Mouse (Mus musculus) kidney, adult 2 months (tissue): ENCODE measurements at regions not wholly inside any gene's neighbourhood (a gene's known extent, or its start where the extent isn't known, plus 50 kb on each side); places are given as distances from the start of the nearest gene placed in this dataset.

Experiments used
- DNase-seq: peaks from one replicate; pipeline ENCODE4 v3.0.0; 2021
- H3K27ac ChIP-seq: fragments of 200-500 bp; 2 replicates; pipeline ENCODE4 v1.5.1; 2012; ENCODE audit warnings: low read depth, low read length, control low read depth, inconsistent platforms; ENCODE audit not compliant: insufficient read depth
- H3K27me3 ChIP-seq: fragments of 200-500 bp; replicated peaks from 2 replicates; pipeline ENCODE4 v1.6.1; 2012; ENCODE audit warnings: mild to moderate bottlenecking, moderate library complexity, low read length, inconsistent platforms; ENCODE audit not compliant: control insufficient read depth, insufficient read depth
- H3K36me3 ChIP-seq: fragments of 200-500 bp; 2 replicates; pipeline ENCODE4 v1.6.1; 2012; ENCODE audit warnings: mild to moderate bottlenecking, moderate library complexity, low read length, inconsistent platforms; ENCODE audit not compliant: control insufficient read depth, insufficient read depth
- H3K4me1 ChIP-seq: fragments of 200-500 bp; 2 replicates; pipeline ENCODE4 v1.6.1; 2011; ENCODE audit warnings: low read length; ENCODE audit not compliant: control insufficient read depth, insufficient read depth
- H3K4me3 ChIP-seq: fragments of 200-500 bp; 2 replicates; pipeline ENCODE4 v1.5.1; 2011; ENCODE audit warnings: mild to moderate bottlenecking, low read depth, low read length, control low read depth; ENCODE audit not compliant: insufficient read depth
- CTCF ChIP-seq: fragments of 200-500 bp; conservative IDR thresholded peaks from 2 replicates; pipeline ENCODE4 v1.5.1; 2011; ENCODE audit warnings: low read depth, mild to moderate bottlenecking, control low read depth, low read length, moderate library complexity, mixed read lengths; ENCODE audit not compliant: insufficient read depth, insufficient read length
- POLR2A ChIP-seq: fragments of 200-500 bp; IDR thresholded peaks from one replicate; pipeline ENCODE4 v1.6.1; 2011; ENCODE audit warnings: low read depth, low read length, control low read depth
- WGBS: fragments of 180-500 bp; shearing (Covaris S2); methylation state at CpG from one replicate; pipeline ENCODE4 v1.1.7; 2018; 5-methylcytosine and 5-hydroxymethylcytosine counted together

DNA sequence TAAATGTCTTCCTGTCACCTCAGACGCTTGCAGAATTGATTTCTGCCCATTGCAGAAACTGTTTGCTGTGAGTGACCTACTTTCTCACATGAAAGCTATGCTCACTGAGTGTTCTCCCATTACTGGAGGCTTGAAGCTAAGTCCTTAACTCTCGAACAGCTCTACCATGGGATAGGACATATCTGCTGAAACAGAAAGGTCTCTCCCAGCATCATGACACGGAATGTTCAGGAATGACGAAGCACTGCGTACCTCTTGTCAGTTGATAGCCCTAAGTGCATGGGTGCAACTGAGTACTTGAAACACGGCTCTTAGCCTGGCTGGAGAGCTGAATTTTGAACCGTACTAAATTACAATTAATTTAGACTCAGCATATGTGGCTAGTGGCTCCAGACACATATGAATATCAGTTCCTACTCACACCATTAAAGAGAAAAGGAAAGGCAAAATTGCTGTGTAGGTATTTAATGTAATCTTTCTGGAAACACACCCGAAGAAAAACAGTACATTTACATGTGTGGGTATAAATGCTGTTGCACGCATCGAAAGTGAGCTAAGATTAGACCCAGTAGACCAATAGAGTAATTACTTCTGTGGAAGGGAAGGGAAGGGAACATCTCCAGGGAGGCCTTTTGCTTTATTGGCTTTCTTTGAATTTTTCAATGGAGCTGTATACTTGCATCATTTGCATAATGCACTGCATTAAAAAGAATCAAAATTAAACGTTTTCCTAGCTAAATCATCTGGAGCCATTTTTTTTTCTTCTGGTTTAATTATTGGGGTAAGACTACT lies 97.6 kb upstream of the Fhl2 start:
- H3K27ac ChIP-seq, result no peak overlapping the region
- 86% methylated on average over 11 of the region's 11 CpGs for WGBS
- TF ChIP-seq POLR2A, result no peak
- no peak for TF ChIP-seq CTCF
- DNase-seq, result no peak
- no peaks in the 10 kb centered on the region for H3K36me3 ChIP-seq
- H3K4me3 ChIP-seq, result no peak overlapping the region
- no peaks in the 10 kb centered on the region for H3K27me3 ChIP-seq
- H3K4me1 ChIP-seq, result no peaks in the 10 kb centered on the region

DNA sequence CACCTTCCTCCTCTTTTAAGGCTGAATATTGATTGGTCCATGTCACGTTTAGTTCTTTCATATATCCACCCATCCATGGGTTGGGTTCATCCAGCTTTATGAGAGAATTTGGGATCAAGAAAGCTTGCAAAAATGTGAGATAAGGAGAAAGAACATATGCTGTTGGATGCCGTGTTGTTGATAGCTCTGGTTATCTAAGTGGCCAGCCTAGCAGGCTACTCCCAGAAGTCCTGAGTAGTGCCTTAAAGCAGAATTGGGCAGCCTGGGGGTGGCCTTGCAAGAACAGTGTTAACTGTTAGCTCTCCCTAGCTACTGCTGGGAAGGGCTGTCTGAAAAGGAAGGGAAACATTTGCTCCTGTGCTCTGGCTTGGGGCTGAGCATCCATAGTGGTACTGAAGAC lies 100.8 kb upstream of the Fhl2 start:
- H3K36me3 ChIP-seq, result no peaks in the 10 kb centered on the region
- WGBS, result 81% methylated on average over 2 of the region's 2 CpGs
- H3K4me3 ChIP-seq, result no peak overlapping the region
- H3K4me1 ChIP-seq, result no peaks in the 10 kb centered on the region
- no peak for DNase-seq
- TF ChIP-seq POLR2A, result no peak
- H3K27ac ChIP-seq, result no peak overlapping the region
- H3K27me3 ChIP-seq, result no peaks in the 10 kb centered on the region

- 91% methylated on average over 3 of the region's 3 CpGs for WGBS
- H3K4me1 ChIP-seq, result no peaks in the 10 kb centered on the region
- no peak for DNase-seq
- TF ChIP-seq POLR2A (no peak), CTCF (no peak)
- H3K27me3 ChIP-seq, result no peaks in the 10 kb centered on the region
- H3K4me3 ChIP-seq, result no peak overlapping the region
- H3K36me3 ChIP-seq, result no peaks in the 10 kb centered on the region
- no peak overlapping the region for H3K27ac ChIP-seq
Measured at GRCm38 (mm10) chr1:43298746-43299145, 102.0 kb upstream of the Fhl2 start.

- H3K27me3 ChIP-seq, result no peaks in the 10 kb centered on the region
- H3K4me1 ChIP-seq, result no peaks in the 10 kb centered on the region
- no peak overlapping the region for H3K27ac ChIP-seq
- TF ChIP-seq CTCF (0 out of 2 replicates have a peak, but pooled peaks have one; percentile 17), POLR2A (no peak)
- DNase-seq, result peak; percentile 68
- 54% methylated on average over 7 of the region's 7 CpGs for WGBS
- H3K36me3 ChIP-seq, result no peaks in the 10 kb centered on the region
- H3K4me3 ChIP-seq, result no peak overlapping the region
Measured at GRCm38 (mm10) chr1:43299490-43300302, 102.9 kb upstream of the Fhl2 start.

DNA sequence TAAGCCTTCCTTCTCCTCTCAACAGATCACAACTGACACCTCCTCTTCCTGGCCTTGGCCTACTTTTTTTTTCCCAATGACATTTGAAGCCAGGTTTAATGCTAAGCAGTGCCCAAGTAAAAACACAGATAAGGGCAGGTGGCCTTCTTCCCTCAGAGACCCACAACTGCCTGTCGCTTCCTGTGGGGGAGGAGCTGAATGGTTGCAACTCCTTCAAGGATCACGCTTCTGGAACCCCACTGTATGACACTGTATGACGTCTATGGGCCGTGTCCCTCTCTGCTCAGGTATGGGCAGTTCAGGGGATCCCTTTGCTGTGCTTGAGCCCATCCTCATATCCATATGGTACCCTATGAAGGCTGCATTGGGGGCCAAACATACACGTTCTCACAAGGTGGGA lies 103.9 kb upstream of the Fhl2 start:
- H3K36me3 ChIP-seq, result no peaks in the 10 kb centered on the region
- TF ChIP-seq CTCF, result no peak
- TF ChIP-seq POLR2A, result no peak
- no peak overlapping the region for H3K4me3 ChIP-seq
- H3K4me1 ChIP-seq, result peaks cover under 1% of the 10 kb centered on the region; the same call in 1 of the 2 replicates
- WGBS, result 88% methylated on average over 5 of the region's 5 CpGs
- DNase-seq, result no peak
- no peak overlapping the region for H3K27ac ChIP-seq
- no peaks in the 10 kb centered on the region for H3K27me3 ChIP-seq

- H3K4me3 ChIP-seq, result no peak overlapping the region
- TF ChIP-seq CTCF, result no peak
- TF ChIP-seq POLR2A, result no peak
- DNase-seq, result no peak
- WGBS, result 65% methylated on average over 7 of the region's 7 CpGs
- H3K27ac ChIP-seq, result no peak overlapping the region
- no peaks in the 10 kb centered on the region for H3K27me3 ChIP-seq
- H3K36me3 ChIP-seq, result no peaks in the 10 kb centered on the region
- peaks cover 2% of the 10 kb centered on the region; the same call in 1 of the 2 replicates for H3K4me1 ChIP-seq
Measured at GRCm38 (mm10) chr1:43301866-43302571, 105.2 kb upstream of the Fhl2 start.
